Mouse (Mus musculus) testis, adult 2 months (tissue): ENCODE results near the gene Mettl8. TPM values are rescaled to one million over a fixed set of nuclear protein-coding genes. Genes with fewer than 3 reads are reported as not detected.

Source experiments
- H3K27ac ChIP-seq: fragments of 200-500 bp; 2 replicates; pipeline ENCODE4 v1.5.1; 2012; ENCODE audit warnings: low read depth, low read length; ENCODE audit not compliant: control insufficient read depth, insufficient read depth
- H3K27me3 ChIP-seq: fragments of 200-500 bp; 2 replicates; pipeline ENCODE4 v1.6.1; 2012; ENCODE audit warnings: mild to moderate bottlenecking, low read length, moderate library complexity; ENCODE audit not compliant: control insufficient read depth, insufficient read depth
- H3K36me3 ChIP-seq: fragments of 200-500 bp; 2 replicates; pipeline ENCODE4 v1.6.1; 2012; ENCODE audit warnings: mild to moderate bottlenecking, low read length; ENCODE audit not compliant: control insufficient read depth, insufficient read depth
- H3K4me1 ChIP-seq: fragments of 200-500 bp; 2 replicates; pipeline ENCODE4 v1.6.1; 2012; ENCODE audit warnings: low read length; ENCODE audit not compliant: control insufficient read depth, insufficient read depth
- H3K4me3 ChIP-seq: fragments of 200-500 bp; 2 replicates; pipeline ENCODE4 v1.5.1; 2012; ENCODE audit warnings: low read depth, mild to moderate bottlenecking, low read length, moderate library complexity, mixed read lengths; ENCODE audit not compliant: control insufficient read depth
- CTCF ChIP-seq: fragments of 200-500 bp; IDR thresholded peaks from 2 replicates; pipeline ENCODE4 v1.5.1; 2012; ENCODE audit warnings: low read depth, mild to moderate bottlenecking, inconsistent platforms, low read length, moderate library complexity; ENCODE audit not compliant: control insufficient read depth, insufficient read depth, insufficient replicate concordance
- POLR2A ChIP-seq: fragments of 200-500 bp; IDR thresholded peaks from 2 replicates; pipeline ENCODE4 v1.6.1; 2012; ENCODE audit warnings: low read depth, mild to moderate bottlenecking, inconsistent platforms, low read length, moderate library complexity; ENCODE audit not compliant: control insufficient read depth
- polyA plus RNA-seq: library from polyadenylated mRNA; depleted of rRNA; stranded (reverse); fragments of >200 nt; gene quantifications from 2 replicates; pipeline ENCODE4 v1.2.3, GENCODE M21; 2012

The Mettl8 gene
- polyA plus RNA-seq, 1 experiment, result 2.6 TPM

- H3K27ac ChIP-seq, result no peak overlapping the region
- H3K36me3 ChIP-seq, result no peaks in the 10 kb centered on the region
- TF ChIP-seq POLR2A (no peak), CTCF (no peak)
- H3K4me1 ChIP-seq, result no peaks in the 10 kb centered on the region
- H3K4me3 ChIP-seq, result no peak overlapping the region
- no peaks in the 10 kb centered on the region for H3K27me3 ChIP-seq
Observed at GRCm38 (mm10) chr2:71020674-71021073, 34.7 kb downstream of the Mettl8 start.

- TF ChIP-seq POLR2A (no peak), CTCF (no peak)
- no peak overlapping the region for H3K27ac ChIP-seq
Observed at GRCm38 (mm10) chr2:71019704-71020375, 35.5 kb downstream of the Mettl8 start.

GRCm38 (mm10) chr2:71019277-71019676 is 36.1 kb downstream of the Mettl8 start:
- TF ChIP-seq CTCF, result no peak
- TF ChIP-seq POLR2A, result no peak
- Histone ChIP-seq H3K4me3 (no peak overlapping the region), H3K27me3 (no peaks in the 10 kb centered on the region), H3K36me3 (no peaks in the 10 kb centered on the region; the same call in 1 of the 2 replicates), H3K27ac (no peak overlapping the region), H3K4me1 (no peaks in the 10 kb centered on the region)

More at GRCm38 (mm10) chr2:71019704-71020375, 35.5 kb downstream of the Mettl8 start:
- H3K4me3 ChIP-seq, result no peak overlapping the region
- H3K4me1 ChIP-seq, result no peaks in the 10 kb centered on the region
- H3K27me3 ChIP-seq, result no peaks in the 10 kb centered on the region
- H3K36me3 ChIP-seq, result no peaks in the 10 kb centered on the region; the same call in 1 of the 2 replicates

- TF ChIP-seq POLR2A, result no peak
- Histone ChIP-seq H3K27ac (no peak overlapping the region), H3K27me3 (no peaks in the 10 kb centered on the region), H3K4me1 (no peaks in the 10 kb centered on the region), H3K4me3 (no peak overlapping the region), H3K36me3 (no peaks in the 10 kb centered on the region; the same call in 1 of the 2 replicates)
Observed at GRCm38 (mm10) chr2:71013521-71013920, 41.9 kb downstream of the Mettl8 start.

GRCm38 (mm10) chr2:71011816-71012215 is 43.6 kb downstream of the Mettl8 start:
- H3K4me1 ChIP-seq, result no peaks in the 10 kb centered on the region
- TF ChIP-seq CTCF (no peak), POLR2A (no peak)
- H3K27ac ChIP-seq, result no peak overlapping the region
- no peaks in the 10 kb centered on the region for H3K27me3 ChIP-seq
- H3K36me3 ChIP-seq, result no peaks in the 10 kb centered on the region; the same call in 1 of the 2 replicates
- H3K4me3 ChIP-seq, result no peak overlapping the region

- H3K27ac ChIP-seq, result no peak overlapping the region
- no peaks in the 10 kb centered on the region for H3K36me3 ChIP-seq
- no peak for TF ChIP-seq CTCF
- H3K4me1 ChIP-seq, result no peaks in the 10 kb centered on the region
- H3K4me3 ChIP-seq, result no peak overlapping the region
- H3K27me3 ChIP-seq, result no peaks in the 10 kb centered on the region
Observed at GRCm38 (mm10) chr2:71004354-71004753, 51.0 kb downstream of the Mettl8 start.

GRCm38 (mm10) chr2:71002509-71002908 is 52.9 kb downstream of the Mettl8 start:
- no peak overlapping the region for H3K4me3 ChIP-seq
- no peak overlapping the region for H3K27ac ChIP-seq
- TF ChIP-seq CTCF (no peak), POLR2A (no peak)
- H3K4me1 ChIP-seq, result no peaks in the 10 kb centered on the region
- no peaks in the 10 kb centered on the region for H3K36me3 ChIP-seq
- H3K27me3 ChIP-seq, result no peaks in the 10 kb centered on the region
